Mouse (Mus musculus): ENCODE data around the gene Agbl3. TPM values are rescaled to one million over a fixed set of nuclear protein-coding genes. Genes with fewer than 3 reads are reported as not detected.

The Agbl3 gene
- polyA plus RNA-seq, 1 experiment from 2014 or later = 11.4 TPM

- Histone ChIP-seq H3K9ac (no peak overlapping the region), H3K9me3 (no peaks in the 10 kb centered on the region), H3K27ac (no peak overlapping the region), H3K36me3 (peaks cover 66% of the 10 kb centered on the region), H3K27me3 (no peaks in the 10 kb centered on the region), H3K4me2 (no peak overlapping the region), H3K4me3 (no peak overlapping the region), H3K4me1 (peaks cover 16% of the 10 kb centered on the region)
- 75% methylated on average over 2 of the region's 2 CpGs for WGBS
- ATAC-seq (ENCODE audit: borderline replicate concordance, extremely low read depth, low FRiP score, low TSS enrichment) = no peak
Observed at GRCm38 (mm10) chr6:34899127-34899526, 118.9 kb downstream of the Agbl3 start.

- ATAC-seq (ENCODE audit: borderline replicate concordance, extremely low read depth, low FRiP score, low TSS enrichment) = no peak
- H3K27ac ChIP-seq = no peak overlapping the region
- no peak overlapping the region for H3K9ac ChIP-seq
- peaks cover 33% of the 10 kb centered on the region for H3K4me1 ChIP-seq
- H3K9me3 ChIP-seq = no peaks in the 10 kb centered on the region
- 61% methylated on average over 2 of the region's 2 CpGs for WGBS
- H3K36me3 ChIP-seq = peaks cover 60% of the 10 kb centered on the region
- no peak overlapping the region for H3K4me2 ChIP-seq
- H3K4me3 ChIP-seq = no peak overlapping the region
- H3K27me3 ChIP-seq = no peaks in the 10 kb centered on the region
Observed at GRCm38 (mm10) chr6:34900990-34901389, 120.8 kb downstream of the Agbl3 start.

GRCm38 (mm10) chr6:34901911-34902444, 121.7 kb downstream of the Agbl3 start:
- ATAC-seq (ENCODE audit: borderline replicate concordance, extremely low read depth, low FRiP score, low TSS enrichment) = no peak
- WGBS = 44% methylated on average over 9 of the region's 9 CpGs
- Histone ChIP-seq H3K27ac (peak overlapping the region; percentile 87), H3K36me3 (peaks cover 57% of the 10 kb centered on the region), H3K9ac (no peak overlapping the region), H3K27me3 (no peaks in the 10 kb centered on the region), H3K4me3 (no peak overlapping the region), H3K4me2 (peak overlapping the region; percentile 46), H3K4me1 (peaks cover 38% of the 10 kb centered on the region), H3K9me3 (no peaks in the 10 kb centered on the region)

- ATAC-seq (ENCODE audit: borderline replicate concordance, extremely low read depth, low FRiP score, low TSS enrichment) = peak; percentile 12
- Histone ChIP-seq H3K9me3 (no peaks in the 10 kb centered on the region), H3K4me3 (no peak overlapping the region), H3K4me1 (peaks cover 44% of the 10 kb centered on the region), H3K4me2 (peak overlapping the region; percentile 46), H3K36me3 (peaks cover 58% of the 10 kb centered on the region), H3K9ac (no peak overlapping the region), H3K27me3 (no peaks in the 10 kb centered on the region), H3K27ac (peak overlapping the region; percentile 87)
- WGBS = 60% methylated on average over 7 of the region's 7 CpGs
Observed at GRCm38 (mm10) chr6:34902578-34902977, 122.3 kb downstream of the Agbl3 start.

- H3K27ac ChIP-seq = peak overlapping the region; percentile 87
- 62% methylated on average over 5 of the region's 5 CpGs for WGBS
- peaks cover 56% of the 10 kb centered on the region for H3K36me3 ChIP-seq
- H3K4me1 ChIP-seq = peaks cover 46% of the 10 kb centered on the region
- no peaks in the 10 kb centered on the region for H3K9me3 ChIP-seq
- H3K27me3 ChIP-seq = no peaks in the 10 kb centered on the region
- ATAC-seq (ENCODE audit: borderline replicate concordance, extremely low read depth, low FRiP score, low TSS enrichment) = peak; percentile 72
- no peak overlapping the region for H3K4me3 ChIP-seq
- H3K4me2 ChIP-seq = peak overlapping the region; percentile 46; the same call in 1 of the 2 replicates
- no peak overlapping the region for H3K9ac ChIP-seq
Observed at GRCm38 (mm10) chr6:34903441-34903840, 123.2 kb downstream of the Agbl3 start.

GRCm38 (mm10) chr6:34903851-34904250, 123.6 kb downstream of the Agbl3 start:
- H3K4me1 ChIP-seq = peaks cover 46% of the 10 kb centered on the region
- peaks cover 58% of the 10 kb centered on the region for H3K36me3 ChIP-seq
- no peaks in the 10 kb centered on the region for H3K27me3 ChIP-seq
- H3K4me3 ChIP-seq = no peak overlapping the region
- H3K9ac ChIP-seq = no peak overlapping the region
- 44% methylated on average over 10 of the region's 10 CpGs for WGBS
- H3K9me3 ChIP-seq = no peaks in the 10 kb centered on the region
- H3K4me2 ChIP-seq = peak overlapping the region; percentile 29; the same call in 1 of the 2 replicates
- ATAC-seq (ENCODE audit: borderline replicate concordance, extremely low read depth, low FRiP score, low TSS enrichment) = peak; percentile 82
- peak overlapping the region; percentile 87 for H3K27ac ChIP-seq

- Histone ChIP-seq H3K4me2 (peak overlapping the region; percentile 29), H3K27me3 (no peaks in the 10 kb centered on the region), H3K4me3 (no peak overlapping the region), H3K4me1 (peaks cover 48% of the 10 kb centered on the region), H3K36me3 (peaks cover 55% of the 10 kb centered on the region), H3K9ac (no peak overlapping the region), H3K9me3 (no peaks in the 10 kb centered on the region), H3K27ac (peak overlapping the region; percentile 87)
- ATAC-seq (ENCODE audit: borderline replicate concordance, extremely low read depth, low FRiP score, low TSS enrichment) = peak; percentile 13; the same call in 1 of the 2 replicates
- WGBS = 53% methylated on average over 6 of the region's 6 CpGs
Observed at GRCm38 (mm10) chr6:34904361-34904760, 124.1 kb downstream of the Agbl3 start.

- Histone ChIP-seq H3K4me3 (no peak overlapping the region), H3K36me3 (peaks cover 39% of the 10 kb centered on the region), H3K9me3 (no peaks in the 10 kb centered on the region), H3K27ac (no peak overlapping the region), H3K4me2 (no peak overlapping the region), H3K4me1 (peaks cover 56% of the 10 kb centered on the region), H3K27me3 (no peaks in the 10 kb centered on the region), H3K9ac (no peak overlapping the region)
- no peak for ATAC-seq (ENCODE audit: borderline replicate concordance, extremely low read depth, low FRiP score, low TSS enrichment)
- 51% methylated on average over 2 of the region's 2 CpGs for WGBS
Observed at GRCm38 (mm10) chr6:34906125-34906524, 125.9 kb downstream of the Agbl3 start.

GRCm38 (mm10) chr6:34906661-34907060, 126.4 kb downstream of the Agbl3 start:
- Histone ChIP-seq H3K9me3 (no peaks in the 10 kb centered on the region), H3K27me3 (no peaks in the 10 kb centered on the region), H3K36me3 (peaks cover 37% of the 10 kb centered on the region), H3K9ac (no peak overlapping the region), H3K27ac (no peak overlapping the region), H3K4me2 (no peak overlapping the region), H3K4me1 (peaks cover 52% of the 10 kb centered on the region), H3K4me3 (no peak overlapping the region)
- no peak for ATAC-seq (ENCODE audit: borderline replicate concordance, extremely low read depth, low FRiP score, low TSS enrichment)
- 81% methylated on average over 4 of the region's 4 CpGs for WGBS

- Histone ChIP-seq H3K9me3 (no peaks in the 10 kb centered on the region), H3K4me2 (no peak overlapping the region), H3K9ac (no peak overlapping the region), H3K4me3 (no peak overlapping the region), H3K36me3 (peaks cover 35% of the 10 kb centered on the region), H3K4me1 (peaks cover 47% of the 10 kb centered on the region), H3K27ac (0 out of 2 replicates have a peak overlapping the region, but pooled peaks have one; percentile 2), H3K27me3 (no peaks in the 10 kb centered on the region)
- no peak for ATAC-seq (ENCODE audit: borderline replicate concordance, extremely low read depth, low FRiP score, low TSS enrichment)
- whole genome bisulfite sequencing = 51% methylated on average over 2 of the region's 2 CpGs
Observed at GRCm38 (mm10) chr6:34907121-34907614, 126.9 kb downstream of the Agbl3 start.

- 77% methylated on average over 18 of the region's 18 CpGs for WGBS
- Histone ChIP-seq H3K9me3 (no peaks in the 10 kb centered on the region), H3K4me1 (peaks cover 45% of the 10 kb centered on the region), H3K9ac (no peak overlapping the region), H3K4me3 (no peak overlapping the region), H3K4me2 (no peak overlapping the region), H3K27me3 (no peaks in the 10 kb centered on the region), H3K36me3 (peaks cover 35% of the 10 kb centered on the region), H3K27ac (0 out of 2 replicates have a peak overlapping the region, but pooled peaks have one; percentile 2)
- ATAC-seq (ENCODE audit: borderline replicate concordance, extremely low read depth, low FRiP score, low TSS enrichment) = no peak
Observed at GRCm38 (mm10) chr6:34907696-34908260, 127.5 kb downstream of the Agbl3 start.

Measured in lung, embryonic 15.5 days (tissue).